Mouse (Mus musculus) T-helper 17 cell (primary cell): ENCODE measurements around the gene Atrx.

Experiments
- in situ Hi-C, 2 experiments: fragments of 300-600 bp; cut with MboI, MseI; formaldehyde crosslinking; loops; 1 replicate in 1 of 2; 2 replicates in 1 of 2; pipeline ENCODE4 v1.15.1; 2025; ENCODE audit warnings: high pct_unique_total_duplicates in 2 of 2

Atrx gene

GRCm38 (mm10) chrX:105767932-105768331, 161.3 kb downstream of the Atrx start:
- in situ Hi-C loops: loop anchor here (5.0 kb wide), 2 partner anchors 46 to 51 kb away; no protein-coding TSS in a partner anchor

DNA sequence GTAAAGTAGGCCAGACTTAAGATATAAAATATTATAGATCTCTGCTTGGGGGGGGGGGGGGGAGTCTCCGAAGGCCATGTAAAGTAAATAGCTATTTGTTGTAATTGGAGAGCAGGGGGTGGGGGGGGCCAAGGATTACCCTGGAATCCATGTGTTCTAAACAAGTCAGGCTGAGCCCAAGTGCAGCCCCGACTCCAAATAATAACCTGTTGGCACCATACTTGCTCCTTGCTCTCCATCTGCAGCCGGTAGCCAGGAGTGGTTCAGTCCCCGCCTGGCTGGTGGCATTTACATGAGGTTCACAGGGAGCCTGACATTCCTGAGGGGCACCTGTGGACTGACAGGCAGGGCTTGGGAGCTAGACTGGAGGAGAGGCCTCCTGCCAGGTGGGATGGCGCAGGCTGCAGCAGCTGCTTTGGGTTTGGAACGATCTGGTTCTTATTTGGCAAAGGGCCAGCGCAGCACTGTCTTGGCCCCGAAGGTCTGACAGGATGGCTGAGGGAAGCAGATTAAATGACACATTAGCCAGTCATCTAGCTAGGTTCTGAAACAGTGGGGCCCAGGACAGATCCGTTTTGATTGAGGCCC, 161.9 kb downstream of the Atrx start:
- in situ Hi-C loops: loop anchor here (5.0 kb wide), 2 partner anchors 45 to 50 kb away; no protein-coding TSS in a partner anchor

DNA sequence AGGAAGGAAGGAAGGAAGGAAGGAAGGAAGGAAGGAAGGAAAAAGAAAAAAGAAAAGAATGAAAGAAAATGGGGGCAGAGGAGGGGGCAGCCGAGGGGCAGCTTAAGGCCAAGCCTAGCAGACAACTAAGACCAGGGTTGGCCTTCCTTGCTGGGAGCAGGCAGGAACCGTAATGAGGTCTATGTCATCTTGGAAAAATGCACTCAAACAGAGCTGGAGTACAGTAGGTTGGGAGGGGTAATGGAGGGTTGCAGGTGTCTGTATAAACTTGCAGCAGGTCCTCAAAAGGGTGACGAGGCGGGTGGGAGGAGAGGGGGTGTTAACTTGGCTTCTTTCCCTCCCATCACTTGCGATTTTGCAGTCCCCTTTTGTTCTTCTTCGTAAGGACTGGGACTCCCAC, 163.2 kb downstream of the Atrx start:
- in situ Hi-C loops: loop anchor here (5.0 kb wide), 2 partner anchors 44 to 49 kb away; no protein-coding TSS in a partner anchor

DNA sequence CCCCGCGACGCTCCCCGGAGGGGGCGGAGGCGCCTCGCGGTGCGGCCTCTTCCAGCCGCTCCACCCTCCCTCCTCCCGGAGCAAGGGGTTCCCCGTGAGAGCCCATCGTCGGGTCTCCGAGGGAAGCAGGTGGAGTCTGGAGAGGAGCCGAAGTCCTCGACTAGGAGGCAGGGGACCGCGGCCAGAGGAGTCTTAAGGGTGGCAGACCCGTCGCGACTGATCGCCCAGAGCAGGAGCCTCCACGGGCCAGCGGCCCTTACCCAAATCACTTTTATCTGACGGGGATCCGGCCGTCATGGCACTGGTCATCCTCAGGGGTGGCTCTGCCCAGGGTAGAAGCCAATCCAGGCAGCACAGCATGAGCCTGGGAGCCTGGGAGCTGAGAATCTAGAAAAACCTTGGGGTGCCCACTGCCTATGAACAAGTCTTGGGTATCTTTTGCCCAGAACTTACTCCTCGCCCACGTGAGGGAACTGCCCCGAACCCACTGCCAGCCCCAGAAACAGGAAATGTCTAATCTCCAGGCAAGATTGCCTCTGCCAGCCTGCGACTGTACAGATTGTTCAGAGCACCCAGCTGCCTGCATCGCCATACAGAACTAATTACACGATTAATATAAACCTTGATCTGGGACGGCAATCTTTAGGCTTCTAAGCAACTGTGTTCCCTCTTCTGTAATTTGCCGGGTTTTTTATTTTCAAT, 164.0 kb downstream of the Atrx start:
- in situ Hi-C loops: loop anchor here (5.0 kb wide), 2 partner anchors 43 to 48 kb away; no protein-coding TSS in a partner anchor

DNA sequence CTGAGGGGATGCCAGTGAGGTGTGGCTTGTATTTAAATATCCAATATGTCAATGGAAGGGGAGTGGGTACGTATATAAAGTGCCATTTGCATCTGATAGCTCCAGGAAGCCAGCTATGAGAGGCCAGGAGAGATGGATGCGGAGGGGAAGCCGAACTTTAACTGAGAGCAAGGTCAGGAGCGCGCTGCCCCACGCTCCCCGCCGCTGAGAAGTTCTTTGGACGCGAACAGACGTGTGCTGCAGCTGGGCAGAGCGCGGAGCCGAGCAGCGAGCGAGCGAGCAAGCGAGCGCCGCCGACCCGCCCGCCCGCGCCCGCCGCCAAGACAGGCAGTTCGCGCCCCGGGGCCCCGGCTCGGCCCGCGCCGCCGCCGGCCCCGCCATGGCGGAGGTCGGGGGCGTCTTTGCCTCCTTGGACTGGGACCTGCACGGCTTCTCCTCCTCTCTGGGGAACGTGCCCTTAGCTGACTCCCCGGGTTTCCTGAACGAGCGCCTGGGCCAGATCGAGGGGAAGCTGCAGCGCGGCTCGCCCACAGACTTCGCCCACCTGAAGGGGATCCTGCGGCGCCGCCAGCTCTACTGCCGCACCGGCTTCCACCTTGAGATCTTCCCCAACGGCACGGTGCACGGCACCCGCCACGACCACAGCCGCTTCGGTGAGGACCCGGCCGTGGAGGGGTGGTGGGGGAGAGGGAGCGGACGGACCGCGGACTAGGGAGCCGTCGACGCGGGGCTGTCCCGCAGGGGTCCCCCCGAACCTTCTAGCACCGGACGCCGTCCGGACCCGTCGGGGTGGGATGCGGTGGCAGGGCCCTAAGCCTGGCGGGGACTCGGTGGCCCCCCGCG, 164.8 kb downstream of the Atrx start, which contains the start of gene Fgf16:
Gene Fgf16, plus strand, starts transcription at position 118 of the 843 bp plus-strand sequence.
- in situ Hi-C loops: loop anchor here (5.0 kb wide), 2 partner anchors 42 to 47 kb away; no protein-coding TSS in a partner anchor

DNA sequence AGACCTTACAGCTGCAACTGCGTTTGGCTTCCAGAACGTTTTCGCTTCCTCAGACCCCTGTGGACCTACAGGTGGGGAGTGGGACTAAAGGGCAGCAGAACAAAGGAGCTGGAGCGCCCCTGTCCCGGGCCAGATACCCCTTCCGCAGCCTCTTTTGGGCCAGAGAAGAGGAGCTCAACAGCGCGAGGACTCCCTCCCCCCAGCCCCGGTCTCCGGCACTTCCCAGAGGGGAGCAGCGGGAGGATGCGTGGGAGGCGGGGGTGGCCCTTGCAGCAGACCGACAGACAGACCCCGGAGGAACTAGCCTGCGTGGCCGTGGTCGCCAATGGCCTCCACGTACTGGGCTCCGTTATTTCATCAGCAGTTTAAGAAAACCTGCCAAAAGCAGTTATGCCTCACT, 165.6 kb downstream of the Atrx start:
- in situ Hi-C loops: no loop called here

GRCm38 (mm10) chrX:105762847-105763527, 166.2 kb downstream of the Atrx start:
- in situ Hi-C loops: no loop called here
